Comparison of ENCODE assay signal across 18 mouse cellular contexts in the genomic region with DNA sequence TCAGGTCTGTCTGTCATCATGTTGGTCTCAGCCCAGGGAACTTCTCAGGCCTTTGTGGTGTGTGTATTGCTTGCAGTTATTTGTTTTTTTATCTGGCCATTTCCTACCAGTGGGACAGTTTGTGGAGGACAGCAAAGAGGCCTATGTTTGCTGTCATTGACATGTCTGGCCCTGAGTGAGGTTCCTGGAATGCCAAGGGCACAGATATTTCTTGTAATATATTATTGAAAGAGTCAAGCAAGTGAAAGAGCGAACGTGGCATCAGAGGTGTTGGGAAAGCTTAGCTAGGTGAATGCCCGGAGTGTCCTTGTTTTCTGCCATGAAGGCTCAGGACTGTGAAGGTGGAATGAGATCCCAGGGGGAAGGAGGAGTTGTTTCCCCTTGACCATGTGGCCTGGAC.
"Had no signal": no experiment of that assay in that cellular context is flagged by ENCODE, and none has a peak within 500 bp of the region (broad histone marks: within the 10 kb centered on the region; RNA-seq: fewer than 3 reads in every experiment).

No protein-coding gene starts in this region.

- ATAC-seq: midbrain, embryonic 13.5 days; midbrain, embryonic 16.5 days had no signal

- DNase-seq: lung, adult 18-20 months; lung, embryonic 14.5 days; lung, postnatal 10 days; lung, postnatal 4 days; retina, postnatal 1 day; right cerebral cortex, adult 18-20 months; right cerebral cortex, postnatal 25 days; right cerebral cortex, postnatal 4 days; spleen, adult 18-20 months; thymus, adult 18-20 months; thymus, postnatal 14 days; thymus, postnatal 36 days had no signal

- H3K9ac ChIP-seq: lung, embryonic 14.5 days; midbrain, embryonic 13.5 days; neural tube, embryonic 13.5 days; neural tube, embryonic 15.5 days had no signal

- H3K4me3 ChIP-seq: midbrain, embryonic 10.5 days; midbrain, embryonic 13.5 days; myocyte; neural tube, embryonic 13.5 days; neural tube, embryonic 15.5 days had no signal

- H3K27me3 ChIP-seq: neural tube, embryonic 15.5 days had no signal

- H3K4me2 ChIP-seq: lung, embryonic 14.5 days; midbrain, embryonic 13.5 days; neural tube, embryonic 13.5 days; neural tube, embryonic 15.5 days had no signal

- H3K36me3 ChIP-seq: midbrain, embryonic 10.5 days; midbrain, embryonic 13.5 days; neural tube, embryonic 13.5 days; neural tube, embryonic 15.5 days had no signal

- H3K27ac ChIP-seq: midbrain, embryonic 10.5 days; midbrain, embryonic 13.5 days; neural tube, embryonic 13.5 days; neural tube, embryonic 15.5 days had no signal

- H3K9me3 ChIP-seq: midbrain, embryonic 10.5 days; midbrain, embryonic 13.5 days; neural tube, embryonic 13.5 days; neural tube, embryonic 15.5 days had no signal
